8 mouse cellular contexts compared by ENCODE assay signal in the genomic region with DNA sequence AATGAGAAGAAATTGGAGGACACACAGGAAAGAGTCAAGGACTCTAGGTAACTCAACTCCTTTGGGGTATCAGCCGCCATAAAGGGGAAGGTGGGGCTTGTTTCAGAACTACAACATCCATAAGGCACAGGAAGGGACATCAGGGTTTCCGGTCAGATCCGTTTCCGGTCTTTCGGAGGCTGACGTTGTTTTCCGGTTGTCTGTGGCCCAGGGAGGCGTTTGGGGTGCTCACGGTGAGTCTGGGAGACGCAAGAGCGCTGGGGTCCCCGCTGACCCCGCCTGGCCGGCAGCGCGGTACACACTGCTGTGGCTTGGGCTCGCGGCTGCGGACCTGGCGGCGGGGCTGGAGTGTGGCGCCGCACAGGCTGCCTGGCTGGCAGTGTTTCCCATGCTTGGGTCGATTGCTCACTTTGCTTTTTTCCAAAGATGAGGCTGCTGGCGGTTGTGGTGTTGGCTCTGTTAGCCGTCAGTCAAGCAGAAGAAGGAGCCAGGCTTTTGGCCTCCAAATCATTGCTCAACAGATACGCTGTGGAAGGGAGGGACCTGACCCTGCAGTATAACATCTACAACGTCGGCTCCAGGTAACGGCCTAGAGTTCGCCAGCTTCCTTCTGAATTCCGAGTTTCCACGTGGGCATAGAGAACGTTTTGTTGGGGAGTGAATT. TPM values are rescaled to one million over a fixed set of nuclear protein-coding genes. Genes with fewer than 3 reads are reported as not detected.
DNase-seq lines count a peak whose midpoint lies in the region; ATAC-seq and TF ChIP-seq lines count a peak whose summit lies in the region.

No protein-coding gene starts in this region.

- H3K27me3 ChIP-seq in embryonic facial prominence, embryonic 10.5 days (replicated peaks; ENCODE audit: low read depth, poor library complexity, severe bottlenecking): no peaks in the 10 kb centered on the region
- H3K27me3 ChIP-seq in intestine, postnatal 0 days (replicated peaks; ENCODE audit: control insufficient read depth, insufficient read depth, low read length): no peaks in the 10 kb centered on the region
- H3K27me3 ChIP-seq in midbrain, embryonic 10.5 days (ENCODE audit: low read depth, poor library complexity, severe bottlenecking): no peaks in the 10 kb centered on the region

- H3K27ac ChIP-seq in embryonic facial prominence, embryonic 10.5 days (replicated peaks): peak overlapping the region; percentile 87
- H3K27ac ChIP-seq in intestine, postnatal 0 days (ENCODE audit: low read depth, low read length): peak overlapping the region; percentile 60; the same call in 1 of the 2 replicates
- peak overlapping the region; percentile 87 for H3K27ac ChIP-seq in midbrain, embryonic 10.5 days (replicated peaks)

- intact Hi-C loops in left cerebral cortex, postnatal 36 days (cut with DNase I): no loop called here

- under 1% methylated on average over 34 of the region's 34 CpGs for WGBS in embryonic facial prominence, embryonic 10.5 days
- WGBS in intestine, postnatal 0 days: under 1% methylated on average over 34 of the region's 34 CpGs
- WGBS in midbrain, embryonic 10.5 days: 2% methylated on average over 34 of the region's 34 CpGs

- H3K4me2 ChIP-seq in intestine, postnatal 0 days (replicated peaks; ENCODE audit: low read depth): peak overlapping the region; percentile 77

- H3K36me3 ChIP-seq in embryonic facial prominence, embryonic 10.5 days (replicated peaks): peaks cover 40% of the 10 kb centered on the region
- peaks cover 28% of the 10 kb centered on the region for H3K36me3 ChIP-seq in intestine, postnatal 0 days (ENCODE audit: control insufficient read depth, insufficient read depth)
- peaks cover 39% of the 10 kb centered on the region for H3K36me3 ChIP-seq in midbrain, embryonic 10.5 days

- DNase-seq in urinary bladder, adult 18-20 months (ENCODE audit: low spot score in 2 of 2): peak; percentile 60 to 73
- no peak for DNase-seq in urinary bladder, postnatal 10 days (ENCODE audit: low spot score)
- peak; percentile 85 for DNase-seq in embryonic facial prominence, embryonic 10.5 days (ENCODE audit: low spot score)
- peak; percentile 79 to 80 for DNase-seq in left cerebral cortex, postnatal 36 days (ENCODE audit: low spot score in 2 of 2)
- DNase-seq in midbrain, embryonic 10.5 days (ENCODE audit: low spot score): peak; percentile 84
- DNase-seq in right cerebral cortex, postnatal 4 days: peak; percentile 70

- ATAC-seq in granulocyte monocyte progenitor cell, adult 5-6 weeks (replicated peaks; ENCODE audit: poor library complexity, severe bottlenecking): peak; percentile 98
- peak; percentile 73 for ATAC-seq in intestine, postnatal 0 days

- H3K4me3 ChIP-seq in embryonic facial prominence, embryonic 10.5 days: peak overlapping the region; percentile 98
- peak overlapping the region; percentile 93 for H3K4me3 ChIP-seq in intestine, postnatal 0 days (ENCODE audit: low read depth, low read length)
- H3K4me3 ChIP-seq in midbrain, embryonic 10.5 days: peak overlapping the region; percentile 94

- no peaks in the 10 kb centered on the region for H3K9me3 ChIP-seq in embryonic facial prominence, embryonic 10.5 days
- no peaks in the 10 kb centered on the region for H3K9me3 ChIP-seq in intestine, postnatal 0 days (ENCODE audit: control insufficient read depth)
- no peaks in the 10 kb centered on the region for H3K9me3 ChIP-seq in midbrain, embryonic 10.5 days (replicated peaks)

- peak overlapping the region; percentile 73 for H3K9ac ChIP-seq in intestine, postnatal 0 days (ENCODE audit: low read depth, low read length)

- TF ChIP-seq CTCF in intestine, postnatal 0 days (IDR thresholded peaks at IDR 0.05; ENCODE audit: low read depth): peak; percentile 18; the same call in 1 of the 2 replicates

- H3K4me1 ChIP-seq in embryonic facial prominence, embryonic 10.5 days: peaks cover 17% of the 10 kb centered on the region
- H3K4me1 ChIP-seq in intestine, postnatal 0 days (replicated peaks; ENCODE audit: control insufficient read depth, insufficient read depth, low read length): 0 out of 2 replicates have a peak, but pooled peaks cover 2% of the 10 kb centered on the region
- H3K4me1 ChIP-seq in midbrain, embryonic 10.5 days: peaks cover 19% of the 10 kb centered on the region

RNA-seq across cellular contexts. Expression of gene Ssr2, which starts 3.9 kb away (rescaled TPM):
- polyA plus RNA-seq in embryonic facial prominence, embryonic 10.5 days (2016; fragmentation: Nextera tagmentation; extraction: Ambion mirVana): 229 and 231 TPM in 2 replicates
- 401 and 434 TPM in 2 replicates for total RNA-seq in granulocyte monocyte progenitor cell, adult 5-6 weeks (2014; fragmentation: Nextera tagmentation)
- 225 and 243 TPM in 2 replicates for total RNA-seq in granulocyte monocyte progenitor cell, adult 5-6 weeks (2017)
- polyA plus RNA-seq in intestine, postnatal 0 days (2015; fragmentation: Nextera tagmentation; extraction: Ambion mirVana): 249 and 268 TPM in 2 replicates
- total RNA-seq in left cerebral cortex, postnatal 36 days (2021): 10 to 100 TPM; 90.4 to 94.5 TPM
- polyA plus RNA-seq in midbrain, embryonic 10.5 days (2016; fragmentation: Nextera tagmentation; extraction: Ambion mirVana): 201 and 207 TPM in 2 replicates

RNA-seq across cellular contexts. Expression of gene Ubqln4, which starts 26.0 kb away (rescaled TPM):
- polyA plus RNA-seq in embryonic facial prominence, embryonic 10.5 days (2016; fragmentation: Nextera tagmentation; extraction: Ambion mirVana): 68.6 and 77.9 TPM in 2 replicates
- total RNA-seq in granulocyte monocyte progenitor cell, adult 5-6 weeks (2014; fragmentation: Nextera tagmentation): 64.7 and 67.9 TPM in 2 replicates
- 37.9 and 39.6 TPM in 2 replicates for total RNA-seq in granulocyte monocyte progenitor cell, adult 5-6 weeks (2017)
- 17.3 and 19.2 TPM in 2 replicates for polyA plus RNA-seq in intestine, postnatal 0 days (2015; fragmentation: Nextera tagmentation; extraction: Ambion mirVana)
- 100 to 1,000 TPM; 129 to 137 TPM for total RNA-seq in left cerebral cortex, postnatal 36 days (2021)
- 71.1 and 74.1 TPM in 2 replicates for polyA plus RNA-seq in midbrain, embryonic 10.5 days (2016; fragmentation: Nextera tagmentation; extraction: Ambion mirVana)

RNA-seq across cellular contexts. Expression of gene Arhgef2, which starts 26.2 kb away (rescaled TPM):
- polyA plus RNA-seq in embryonic facial prominence, embryonic 10.5 days (2016; fragmentation: Nextera tagmentation; extraction: Ambion mirVana): 110 and 116 TPM in 2 replicates
- total RNA-seq in granulocyte monocyte progenitor cell, adult 5-6 weeks (2014; fragmentation: Nextera tagmentation): 125 and 137 TPM in 2 replicates
- 59.1 and 73.5 TPM in 2 replicates for total RNA-seq in granulocyte monocyte progenitor cell, adult 5-6 weeks (2017)
- 21.6 and 22.1 TPM in 2 replicates for polyA plus RNA-seq in intestine, postnatal 0 days (2015; fragmentation: Nextera tagmentation; extraction: Ambion mirVana)
- 100 to 1,000 TPM; 250 to 281 TPM for total RNA-seq in left cerebral cortex, postnatal 36 days (2021)
- polyA plus RNA-seq in midbrain, embryonic 10.5 days (2016; fragmentation: Nextera tagmentation; extraction: Ambion mirVana): 82.2 and 106 TPM in 2 replicates

RNA-seq across cellular contexts. Expression of gene Lamtor2, which starts 26.7 kb away (rescaled TPM):
- 158 and 161 TPM in 2 replicates for polyA plus RNA-seq in embryonic facial prominence, embryonic 10.5 days (2016; fragmentation: Nextera tagmentation; extraction: Ambion mirVana)
- total RNA-seq in granulocyte monocyte progenitor cell, adult 5-6 weeks (2014; fragmentation: Nextera tagmentation): 60.7 and 74.3 TPM in 2 replicates
- 102 and 122 TPM in 2 replicates for total RNA-seq in granulocyte monocyte progenitor cell, adult 5-6 weeks (2017)
- polyA plus RNA-seq in intestine, postnatal 0 days (2015; fragmentation: Nextera tagmentation; extraction: Ambion mirVana): 171 and 183 TPM in 2 replicates
- 100 to 1,000 TPM; 103 to 106 TPM for total RNA-seq in left cerebral cortex, postnatal 36 days (2021)
- polyA plus RNA-seq in midbrain, embryonic 10.5 days (2016; fragmentation: Nextera tagmentation; extraction: Ambion mirVana): 175 and 192 TPM in 2 replicates

RNA-seq across cellular contexts. Expression of gene Rab25, which starts 31.5 kb away (rescaled TPM):
- polyA plus RNA-seq in embryonic facial prominence, embryonic 10.5 days (2016; fragmentation: Nextera tagmentation; extraction: Ambion mirVana): 4.9 and 5.8 TPM in 2 replicates
- total RNA-seq in granulocyte monocyte progenitor cell, adult 5-6 weeks (2014; fragmentation: Nextera tagmentation): 1.0 and 1.2 TPM in 2 replicates
- not detected in 2 replicates for total RNA-seq in granulocyte monocyte progenitor cell, adult 5-6 weeks (2017)
- polyA plus RNA-seq in intestine, postnatal 0 days (2015; fragmentation: Nextera tagmentation; extraction: Ambion mirVana): 79.5 and 89.2 TPM in 2 replicates
- total RNA-seq in left cerebral cortex, postnatal 36 days (2021): not detected
- 0.49 and 0.79 TPM in 2 replicates for polyA plus RNA-seq in midbrain, embryonic 10.5 days (2016; fragmentation: Nextera tagmentation; extraction: Ambion mirVana)
